Mouse (Mus musculus): ENCODE results near the gene Pgf.

GRCm38 (mm10) chr12:85151002-85151774 is 26.4 kb downstream of the Pgf start, which contains the start of gene Rps6kl1:
- TF ChIP-seq POLR2A (IDR thresholded peaks at IDR 0.05; ENCODE audit: borderline replicate concordance, low read depth, low read length): no peak
- no peak for TF ChIP-seq CTCF (IDR thresholded peaks at IDR 0.05; ENCODE audit: low read depth, low read length)
